Mouse (Mus musculus) heart, adult 2 months (tissue): Measurements from ENCODE around the gene Cenph.

Experiments
- CTCF ChIP-seq: fragments of 200-600 bp; IDR thresholded peaks from 2 replicates; pipeline ENCODE4 v1.8.1; 2022; ENCODE audit warnings: antibody characterized with exemption, mild to moderate bottlenecking, moderate library complexity
- POLR2A ChIP-seq: fragments of 200-500 bp; IDR thresholded peaks from 2 replicates; pipeline ENCODE4 v1.6.1; 2011; ENCODE audit warnings: mild to moderate bottlenecking, low read depth, low read length, control low read depth; ENCODE audit not compliant: insufficient read depth

GRCm38 (mm10) chr13:100777491-100777890 lies 1.8 kb upstream of the Cenph start:
- no peak for TF ChIP-seq CTCF
- no peak for TF ChIP-seq POLR2A
